In genomic region chr16:4965392-4966129, GRCm38 (mm10) we compare ENCODE assay signal across 9 mouse cellular contexts. TPM values are rescaled to one million over a fixed set of nuclear protein-coding genes. Genes with fewer than 3 reads are reported as not detected.
DNase-seq lines count a peak whose midpoint lies in the region; ATAC-seq and TF ChIP-seq lines count a peak whose summit lies in the region.
"Had no signal": no experiment of that assay in that cellular context is flagged by ENCODE, and none has a peak within 500 bp of the region (broad histone marks: within the 10 kb centered on the region; RNA-seq: fewer than 3 reads in every experiment).

No protein-coding gene starts in this region.

- H3K36me3 ChIP-seq in lung, embryonic 14.5 days (ENCODE audit: insufficient read depth), result no peaks in the 10 kb centered on the region
- H3K36me3 ChIP-seq in embryonic facial prominence, embryonic 10.5 days (replicated peaks), result peaks cover 2% of the 10 kb centered on the region
- 0 out of 2 replicates have a peak, but pooled peaks cover 5% of the 10 kb centered on the region for H3K36me3 ChIP-seq in hindbrain, embryonic 14.5 days (replicated peaks; ENCODE audit: control insufficient read depth, insufficient read depth)
- H3K36me3 ChIP-seq in neural tube, embryonic 14.5 days (ENCODE audit: control insufficient read depth, insufficient read depth, low read length), result no peaks in the 10 kb centered on the region

- H3K9me3 ChIP-seq in lung, embryonic 14.5 days (ENCODE audit: low read depth, low read length), result no peaks in the 10 kb centered on the region
- no peaks in the 10 kb centered on the region for H3K9me3 ChIP-seq in embryonic facial prominence, embryonic 10.5 days
- H3K9me3 ChIP-seq in hindbrain, embryonic 14.5 days (ENCODE audit: control insufficient read depth, low read length), result no peaks in the 10 kb centered on the region
- H3K9me3 ChIP-seq in neural tube, embryonic 14.5 days (ENCODE audit: control insufficient read depth, low read length), result no peaks in the 10 kb centered on the region

- no peak for TF ChIP-seq CTCF in lung, embryonic 14.5 days (IDR thresholded peaks at IDR 0.05; ENCODE audit: low read depth)

- no peak for DNase-seq in lung, embryonic 14.5 days
- no peak for DNase-seq in lung, postnatal 36 days
- no peak for DNase-seq in embryonic facial prominence, embryonic 10.5 days (ENCODE audit: low spot score)
- DNase-seq in hindbrain, embryonic 14.5 days (ENCODE audit: low spot score), result no peak
- no peak for DNase-seq in retina, embryonic 14.5 days (ENCODE audit: low spot score)

- no peaks in the 10 kb centered on the region for H3K27me3 ChIP-seq in lung, embryonic 14.5 days (ENCODE audit: insufficient read depth, low read length)
- H3K27me3 ChIP-seq in embryonic facial prominence, embryonic 10.5 days (replicated peaks; ENCODE audit: low read depth, poor library complexity, severe bottlenecking), result no peaks in the 10 kb centered on the region
- H3K27me3 ChIP-seq in hindbrain, embryonic 14.5 days (ENCODE audit: control insufficient read depth, insufficient read depth, low read length), result no peaks in the 10 kb centered on the region
- H3K27me3 ChIP-seq in neural tube, embryonic 14.5 days (ENCODE audit: control insufficient read depth, insufficient read depth, low read length), result no peaks in the 10 kb centered on the region

- 0 out of 2 replicates have a peak, but pooled peaks cover 3% of the 10 kb centered on the region for H3K4me1 ChIP-seq in lung, embryonic 14.5 days (ENCODE audit: insufficient read depth)
- H3K4me1 ChIP-seq in embryonic facial prominence, embryonic 10.5 days, result peaks cover 21% of the 10 kb centered on the region
- peaks cover 17% of the 10 kb centered on the region for H3K4me1 ChIP-seq in hindbrain, embryonic 14.5 days (replicated peaks; ENCODE audit: control insufficient read depth, insufficient read depth, low read length)
- H3K4me1 ChIP-seq in neural tube, embryonic 14.5 days (ENCODE audit: control insufficient read depth, insufficient read depth, low read length), result peaks cover 12% of the 10 kb centered on the region

- no peak overlapping the region for H3K27ac ChIP-seq in lung, embryonic 14.5 days (ENCODE audit: low read depth)
- H3K27ac ChIP-seq in embryonic facial prominence, embryonic 10.5 days (replicated peaks), result no peak overlapping the region
- H3K27ac ChIP-seq in hindbrain, embryonic 14.5 days, result no peak overlapping the region
- no peak overlapping the region for H3K27ac ChIP-seq in neural tube, embryonic 14.5 days (ENCODE audit: low read depth, low read length)

- ATAC-seq in lung, embryonic 14.5 days (ENCODE audit: insufficient read depth), result no peak
- ATAC-seq in hindbrain, embryonic 14.5 days (ENCODE audit: low FRiP score), result no peak
- no peak for ATAC-seq in neural tube, embryonic 14.5 days (ENCODE audit: low read depth)
- ATAC-seq in erythroid progenitor cell, adult 5-6 weeks (replicated peaks; ENCODE audit: low FRiP score, poor library complexity, severe bottlenecking), result no peak

- H3K4me2 ChIP-seq in lung, embryonic 14.5 days, result peak overlapping the region; percentile 87
- peak overlapping the region; percentile 74 for H3K4me2 ChIP-seq in hindbrain, embryonic 14.5 days (replicated peaks)
- 0 out of 2 replicates have a peak overlapping the region, but pooled peaks have one; percentile 78 for H3K4me2 ChIP-seq in neural tube, embryonic 14.5 days (ENCODE audit: low read depth, low read length)

- 85% methylated on average over 8 of the region's 8 CpGs for WGBS in lung, embryonic 14.5 days
- 88% methylated on average over 8 of the region's 8 CpGs for WGBS in embryonic facial prominence, embryonic 10.5 days
- 86% methylated on average over 8 of the region's 8 CpGs for WGBS in hindbrain, embryonic 14.5 days
- WGBS in neural tube, embryonic 14.5 days, result 89% methylated on average over 8 of the region's 8 CpGs

- no peak overlapping the region for H3K9ac ChIP-seq in lung, embryonic 14.5 days
- H3K9ac ChIP-seq in hindbrain, embryonic 14.5 days, result no peak overlapping the region
- H3K9ac ChIP-seq in neural tube, embryonic 14.5 days (replicated peaks; ENCODE audit: low read depth, low read length), result no peak overlapping the region

- no peak overlapping the region for H3K4me3 ChIP-seq in lung, embryonic 14.5 days (ENCODE audit: low read depth, low read length)
- peak overlapping the region; percentile 93; the same call in 1 of the 2 replicates for H3K4me3 ChIP-seq in embryonic facial prominence, embryonic 10.5 days
- H3K4me3 ChIP-seq in hindbrain, embryonic 14.5 days (replicated peaks; ENCODE audit: low read length), result peak overlapping the region; percentile 95; the same call in 1 of the 2 replicates
- no peak overlapping the region for H3K4me3 ChIP-seq in neural tube, embryonic 14.5 days (ENCODE audit: low read depth, low read length)

RNA-seq across cellular contexts. Expression of gene Anks3, which starts 1.6 kb away (rescaled TPM):
- 49.3 and 53.1 TPM in 2 replicates for polyA plus RNA-seq in lung, embryonic 14.5 days (2014; fragmentation: Nextera tagmentation; extraction: Ambion mirVana)
- 45.3 and 45.8 TPM in 2 replicates for polyA plus RNA-seq in embryonic facial prominence, embryonic 10.5 days (2016; fragmentation: Nextera tagmentation; extraction: Ambion mirVana)
- 55.9 and 58.5 TPM in 2 replicates for polyA plus RNA-seq in hindbrain, embryonic 14.5 days (2014; fragmentation: Nextera tagmentation; extraction: Ambion mirVana)
- 62.2 and 62.5 TPM in 2 replicates for polyA plus RNA-seq in neural tube, embryonic 14.5 days (2014; fragmentation: Nextera tagmentation; extraction: Ambion mirVana)
- total RNA-seq in erythroid progenitor cell, adult 5-6 weeks (2015; ENCODE audit: low replicate concordance), result 13.0 and 20.9 TPM in 2 replicates
- total RNA-seq in erythroid progenitor cell, adult 5-6 weeks (2017; ENCODE audit: low replicate concordance), result 15.3 and 28.9 TPM in 2 replicates

RNA-seq across cellular contexts. Expression of gene Nudt16l1, which starts 27.0 kb away (rescaled TPM):
- polyA plus RNA-seq in lung, embryonic 14.5 days (2014; fragmentation: Nextera tagmentation; extraction: Ambion mirVana), result 145 and 154 TPM in 2 replicates
- 139 and 151 TPM in 2 replicates for polyA plus RNA-seq in embryonic facial prominence, embryonic 10.5 days (2016; fragmentation: Nextera tagmentation; extraction: Ambion mirVana)
- 122 and 133 TPM in 2 replicates for polyA plus RNA-seq in hindbrain, embryonic 14.5 days (2014; fragmentation: Nextera tagmentation; extraction: Ambion mirVana)
- polyA plus RNA-seq in neural tube, embryonic 14.5 days (2014; fragmentation: Nextera tagmentation; extraction: Ambion mirVana), result 135 and 140 TPM in 2 replicates
- total RNA-seq in erythroid progenitor cell, adult 5-6 weeks (2015; ENCODE audit: low replicate concordance), result 4.2 and 9.4 TPM in 2 replicates
- 0.53 and 5.8 TPM in 2 replicates for total RNA-seq in erythroid progenitor cell, adult 5-6 weeks (2017; ENCODE audit: low replicate concordance)

RNA-seq across cellular contexts. Expression of gene Sept12, which starts 32.1 kb away (rescaled TPM):
- polyA plus RNA-seq in lung, embryonic 14.5 days (2014; fragmentation: Nextera tagmentation; extraction: Ambion mirVana), result 0.14 and 0.20 TPM in 2 replicates
- not detected in 2 replicates for polyA plus RNA-seq in embryonic facial prominence, embryonic 10.5 days (2016; fragmentation: Nextera tagmentation; extraction: Ambion mirVana)
- not detected in 2 replicates for polyA plus RNA-seq in hindbrain, embryonic 14.5 days (2014; fragmentation: Nextera tagmentation; extraction: Ambion mirVana)
- polyA plus RNA-seq in neural tube, embryonic 14.5 days (2014; fragmentation: Nextera tagmentation; extraction: Ambion mirVana), result not detected in 2 replicates
- not detected in 2 replicates for total RNA-seq in erythroid progenitor cell, adult 5-6 weeks (2015; ENCODE audit: low replicate concordance)
- total RNA-seq in erythroid progenitor cell, adult 5-6 weeks (2017; ENCODE audit: low replicate concordance), result 0.39 TPM in 1 of 2 replicates, not detected in the other
- total RNA-seq: hematopoietic stem cell, adult 5-6 weeks; liver, adult 2 months had no signal
- polyA plus RNA-seq: liver, adult 2 months had no signal

RNA-seq across cellular contexts. Expression of gene Smim22, which starts 41.5 kb away (rescaled TPM):
- 13.5 and 15.8 TPM in 2 replicates for polyA plus RNA-seq in lung, embryonic 14.5 days (2014; fragmentation: Nextera tagmentation; extraction: Ambion mirVana)
- 3.4 and 3.6 TPM in 2 replicates for polyA plus RNA-seq in embryonic facial prominence, embryonic 10.5 days (2016; fragmentation: Nextera tagmentation; extraction: Ambion mirVana)
- polyA plus RNA-seq in hindbrain, embryonic 14.5 days (2014; fragmentation: Nextera tagmentation; extraction: Ambion mirVana), result 4.2 and 4.7 TPM in 2 replicates
- polyA plus RNA-seq in neural tube, embryonic 14.5 days (2014; fragmentation: Nextera tagmentation; extraction: Ambion mirVana), result not detected in 2 replicates
- total RNA-seq in erythroid progenitor cell, adult 5-6 weeks (2015; ENCODE audit: low replicate concordance), result not detected in 2 replicates
- not detected in 2 replicates for total RNA-seq in erythroid progenitor cell, adult 5-6 weeks (2017; ENCODE audit: low replicate concordance)
- total RNA-seq: hematopoietic stem cell, adult 5-6 weeks had no signal

RNA-seq across cellular contexts. Expression of gene Rogdi, which starts 47.8 kb away (rescaled TPM):
- 53.5 and 59.9 TPM in 2 replicates for polyA plus RNA-seq in lung, embryonic 14.5 days (2014; fragmentation: Nextera tagmentation; extraction: Ambion mirVana)
- polyA plus RNA-seq in embryonic facial prominence, embryonic 10.5 days (2016; fragmentation: Nextera tagmentation; extraction: Ambion mirVana), result 63.6 and 66.2 TPM in 2 replicates
- 147 and 154 TPM in 2 replicates for polyA plus RNA-seq in hindbrain, embryonic 14.5 days (2014; fragmentation: Nextera tagmentation; extraction: Ambion mirVana)
- polyA plus RNA-seq in neural tube, embryonic 14.5 days (2014; fragmentation: Nextera tagmentation; extraction: Ambion mirVana), result 171 and 200 TPM in 2 replicates
- total RNA-seq in erythroid progenitor cell, adult 5-6 weeks (2015; ENCODE audit: low replicate concordance), result 13.0 and 19.7 TPM in 2 replicates
- 4.9 and 10.9 TPM in 2 replicates for total RNA-seq in erythroid progenitor cell, adult 5-6 weeks (2017; ENCODE audit: low replicate concordance)

Comparison
In these comparisons a context has a peak if more than half of its experiments do, and no peak if none do; other contexts are left out.
1. H3K4me3 ChIP-seq: peak in embryonic facial prominence, embryonic 10.5 days (single experiment) and hindbrain, embryonic 14.5 days (single experiment); none in lung, embryonic 14.5 days (single experiment) and neural tube, embryonic 14.5 days (single experiment).
2. Peak in every context shown above with its lines, with median percentiles within 50 percentile points of each other: H3K4me2 ChIP-seq.